Mouse (Mus musculus): Measurements from ENCODE around the gene Rsrc2. TPM values are rescaled to one million over a fixed set of nuclear protein-coding genes. Genes with fewer than 3 reads are reported as not detected.
"Not testable (repeated sequence)": the region's sequence is repeated elsewhere in the genome, so short reads cannot be mapped to it uniquely, and the experiment has no call there.

Rsrc2 gene
- polyA plus RNA-seq, 1 experiment from 2014 or later, result 130 TPM

- Histone ChIP-seq H3K27me3 (ENCODE audit: poor library complexity, severe bottlenecking) (no peaks in the 10 kb centered on the region), H3K36me3 (replicated peaks) (peaks cover 91% of the 10 kb centered on the region), H3K4me1 (no peaks in the 10 kb centered on the region), H3K27ac (no peak overlapping the region), H3K4me3 (no peak overlapping the region), H3K9me3 (no peaks in the 10 kb centered on the region)
- 96% methylated on average over 2 of the region's 2 CpGs for WGBS
- no peak for DNase-seq (ENCODE audit: extremely low spot score, low spot score)
Measured at GRCm38 (mm10) chr5:123730981-123731380, 18.2 kb downstream of the Rsrc2 start.

- WGBS, result 92% methylated on average over 7 of the region's 7 CpGs
- H3K27me3 ChIP-seq (ENCODE audit: poor library complexity, severe bottlenecking); H3K9me3 ChIP-seq; DNase-seq (ENCODE audit: extremely low spot score, low spot score); H3K27ac ChIP-seq; H3K4me3 ChIP-seq: not testable (repeated sequence)
- peaks cover 13% of the 10 kb centered on the region for H3K4me1 ChIP-seq
- H3K36me3 ChIP-seq (replicated peaks), result peaks cover 22% of the 10 kb centered on the region
Measured at GRCm38 (mm10) chr5:123723816-123724215, 25.4 kb downstream of the Rsrc2 start.

GRCm38 (mm10) chr5:123720328-123721311 lies 28.6 kb downstream of the Rsrc2 start, which contains the start of gene Zcchc8:
Gene Zcchc8, minus strand, starts transcription at chr5:123721100.
- under 1% methylated on average over 83 of the region's 83 CpGs for WGBS
- Histone ChIP-seq H3K4me1 (peaks cover 32% of the 10 kb centered on the region), H3K27ac (peak within 1 kb of the TSS; percentile 96), H3K36me3 (replicated peaks) (peaks cover 35% of the 10 kb centered on the region), H3K27me3 (ENCODE audit: poor library complexity, severe bottlenecking) (no peaks in the 10 kb centered on the region), H3K9me3 (no peaks in the 10 kb centered on the region), H3K4me3 (peak within 1 kb of the TSS; percentile 74)
- peak; percentile 98 for DNase-seq (ENCODE audit: extremely low spot score, low spot score)

GRCm38 (mm10) chr5:123714622-123715021 lies 34.6 kb downstream of the Rsrc2 start:
- H3K9me3 ChIP-seq, result peaks cover 5% of the 10 kb centered on the region; the same call in 1 of the 2 replicates
- H3K4me3 ChIP-seq, result no peak overlapping the region
- WGBS, result 95% methylated on average over 4 of the region's 4 CpGs
- no peak for DNase-seq (ENCODE audit: extremely low spot score, low spot score)
- peaks cover 26% of the 10 kb centered on the region for H3K4me1 ChIP-seq
- H3K36me3 ChIP-seq (replicated peaks), result peaks cover 94% of the 10 kb centered on the region
- H3K27me3 ChIP-seq (ENCODE audit: poor library complexity, severe bottlenecking), result no peaks in the 10 kb centered on the region
- H3K27ac ChIP-seq, result no peak overlapping the region

- peaks cover 5% of the 10 kb centered on the region; the same call in 1 of the 2 replicates for H3K9me3 ChIP-seq
- H3K36me3 ChIP-seq (replicated peaks), result peaks cover 100% of the 10 kb centered on the region
- H3K27me3 ChIP-seq (ENCODE audit: poor library complexity, severe bottlenecking), result no peaks in the 10 kb centered on the region
- no peak overlapping the region for H3K4me3 ChIP-seq
- 97% methylated on average over 6 of the region's 6 CpGs for WGBS
- H3K4me1 ChIP-seq, result peaks cover 18% of the 10 kb centered on the region
- no peak for DNase-seq (ENCODE audit: extremely low spot score, low spot score)
- H3K27ac ChIP-seq, result no peak overlapping the region
Measured at GRCm38 (mm10) chr5:123713782-123714181, 35.4 kb downstream of the Rsrc2 start.

- H3K27me3 ChIP-seq (ENCODE audit: poor library complexity, severe bottlenecking), result no peaks in the 10 kb centered on the region
- H3K36me3 ChIP-seq (replicated peaks), result peaks cover 100% of the 10 kb centered on the region
- no peak overlapping the region for H3K27ac ChIP-seq
- 89% methylated on average over 4 of the region's 4 CpGs for WGBS
- no peaks in the 10 kb centered on the region for H3K4me1 ChIP-seq
- H3K9me3 ChIP-seq, result peaks cover 5% of the 10 kb centered on the region; the same call in 1 of the 2 replicates
- no peak for DNase-seq (ENCODE audit: extremely low spot score, low spot score)
- H3K4me3 ChIP-seq, result no peak overlapping the region
Measured at GRCm38 (mm10) chr5:123709571-123709970, 39.6 kb downstream of the Rsrc2 start.

GRCm38 (mm10) chr5:123708598-123708997 lies 40.6 kb downstream of the Rsrc2 start:
- WGBS, result 96% methylated on average over 12 of the region's 12 CpGs
- H3K9me3 ChIP-seq, result peaks cover 5% of the 10 kb centered on the region; the same call in 1 of the 2 replicates
- no peaks in the 10 kb centered on the region for H3K27me3 ChIP-seq (ENCODE audit: poor library complexity, severe bottlenecking)
- no peak overlapping the region for H3K27ac ChIP-seq
- H3K36me3 ChIP-seq (replicated peaks), result peaks cover 100% of the 10 kb centered on the region
- H3K4me3 ChIP-seq, result no peak overlapping the region
- no peak for DNase-seq (ENCODE audit: extremely low spot score, low spot score)
- no peaks in the 10 kb centered on the region for H3K4me1 ChIP-seq

GRCm38 (mm10) chr5:123700625-123701024 lies 48.6 kb downstream of the Rsrc2 start:
- DNase-seq (ENCODE audit: extremely low spot score, low spot score), result no peak
- 86% methylated on average over 11 of the region's 11 CpGs for WGBS
- peaks cover 85% of the 10 kb centered on the region for H3K36me3 ChIP-seq (replicated peaks)
- no peaks in the 10 kb centered on the region for H3K4me1 ChIP-seq
- H3K9me3 ChIP-seq, result no peaks in the 10 kb centered on the region
- H3K27me3 ChIP-seq (ENCODE audit: poor library complexity, severe bottlenecking), result no peaks in the 10 kb centered on the region
- no peak overlapping the region for H3K27ac ChIP-seq
- H3K4me3 ChIP-seq, result no peak overlapping the region

- peaks cover 71% of the 10 kb centered on the region for H3K36me3 ChIP-seq (replicated peaks)
- no peaks in the 10 kb centered on the region for H3K9me3 ChIP-seq
- 38% methylated on average over 3 of the region's 3 CpGs for WGBS
- peak; percentile 71 for DNase-seq (ENCODE audit: extremely low spot score, low spot score)
- no peaks in the 10 kb centered on the region for H3K4me1 ChIP-seq
- no peaks in the 10 kb centered on the region for H3K27me3 ChIP-seq (ENCODE audit: poor library complexity, severe bottlenecking)
- H3K4me3 ChIP-seq, result no peak overlapping the region
- no peak overlapping the region for H3K27ac ChIP-seq
Measured at GRCm38 (mm10) chr5:123699198-123699597, 50.0 kb downstream of the Rsrc2 start.

- no peak overlapping the region for H3K4me3 ChIP-seq
- WGBS, result 91% methylated on average over 4 of the region's 4 CpGs
- H3K4me1 ChIP-seq, result no peaks in the 10 kb centered on the region
- peaks cover 49% of the 10 kb centered on the region for H3K36me3 ChIP-seq (replicated peaks)
- no peak overlapping the region for H3K27ac ChIP-seq
- H3K9me3 ChIP-seq, result no peaks in the 10 kb centered on the region
- H3K27me3 ChIP-seq (ENCODE audit: poor library complexity, severe bottlenecking), result no peaks in the 10 kb centered on the region
- no peak for DNase-seq (ENCODE audit: extremely low spot score, low spot score)
Measured at GRCm38 (mm10) chr5:123696961-123697360, 52.3 kb downstream of the Rsrc2 start.

- no peak overlapping the region for H3K27ac ChIP-seq
- peaks cover 42% of the 10 kb centered on the region for H3K36me3 ChIP-seq (replicated peaks)
- DNase-seq (ENCODE audit: extremely low spot score, low spot score), result no peak
- no peaks in the 10 kb centered on the region for H3K9me3 ChIP-seq
- 95% methylated on average over 7 of the region's 7 CpGs for WGBS
- H3K4me1 ChIP-seq, result no peaks in the 10 kb centered on the region
- no peak overlapping the region for H3K4me3 ChIP-seq
- no peaks in the 10 kb centered on the region for H3K27me3 ChIP-seq (ENCODE audit: poor library complexity, severe bottlenecking)
Measured at GRCm38 (mm10) chr5:123696244-123696643, 53.0 kb downstream of the Rsrc2 start.

GRCm38 (mm10) chr5:123694468-123694867 lies 54.7 kb downstream of the Rsrc2 start:
- Histone ChIP-seq H3K27ac (no peak overlapping the region), H3K27me3 (ENCODE audit: poor library complexity, severe bottlenecking) (no peaks in the 10 kb centered on the region), H3K4me1 (no peaks in the 10 kb centered on the region), H3K36me3 (replicated peaks) (peaks cover 25% of the 10 kb centered on the region), H3K4me3 (no peak overlapping the region), H3K9me3 (no peaks in the 10 kb centered on the region)
- 80% methylated on average over 6 of the region's 6 CpGs for WGBS
- DNase-seq (ENCODE audit: extremely low spot score, low spot score), result no peak

Data from forebrain, embryonic 10.5 days (tissue).